Mouse (Mus musculus): ENCODE data around the gene Psg17. TPM values are rescaled to one million over a fixed set of nuclear protein-coding genes. Genes with fewer than 3 reads are reported as not detected.
"Not testable (repeated sequence)": the region's sequence is repeated elsewhere in the genome, so short reads cannot be mapped to it uniquely, and the experiment has no call there.

Psg17 gene
- polyA plus RNA-seq, 1 experiment from 2014 or later: not detected

GRCm38 (mm10) chr7:18828592-18828991 is 7.2 kb upstream of the Psg17 start:
- DNase-seq (ENCODE audit: low spot score): no peak

DNA sequence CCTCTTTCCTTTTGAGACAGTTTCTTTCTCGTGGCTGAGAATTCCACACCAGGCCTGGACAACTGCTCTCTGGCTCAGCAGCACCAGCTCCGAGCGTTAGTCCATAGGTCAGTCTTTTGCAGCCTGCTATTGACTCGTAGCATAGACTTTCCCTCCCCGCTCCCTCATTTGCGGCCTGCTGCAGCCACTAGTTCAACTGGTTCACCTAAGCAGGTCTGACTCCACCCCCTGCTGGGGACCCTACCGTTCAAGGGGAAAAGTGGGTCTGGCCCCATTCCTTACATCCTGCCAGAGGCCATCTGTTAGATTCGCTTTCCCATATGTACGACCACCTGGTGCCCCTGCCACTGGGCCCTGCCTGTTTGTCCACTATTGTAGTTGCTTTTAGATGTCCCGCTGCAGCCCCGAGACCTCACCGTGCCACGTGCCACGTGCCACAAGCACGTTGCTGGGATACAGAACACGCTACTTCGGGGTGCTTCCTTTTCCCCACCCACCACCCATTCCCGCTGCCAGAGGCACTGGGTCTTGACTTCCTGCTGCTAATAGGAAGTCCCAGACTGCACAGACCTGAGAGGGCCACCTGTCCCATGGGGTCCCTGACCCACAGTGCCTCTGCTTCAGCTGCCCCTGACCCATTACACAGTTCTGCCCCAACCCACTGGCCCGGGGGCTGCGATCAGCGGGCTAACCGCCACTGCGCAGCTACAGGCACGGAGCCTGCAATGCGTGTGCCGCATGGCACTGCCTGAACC is 6.6 kb upstream of the Psg17 start:
- H3K27me3 ChIP-seq (replicated peaks; ENCODE audit: low read depth, poor library complexity, severe bottlenecking): no peaks in the 10 kb centered on the region
- H3K4me1 ChIP-seq: peaks cover 4% of the 10 kb centered on the region; the same call in 1 of the 2 replicates
- H3K9me3 ChIP-seq: no peaks in the 10 kb centered on the region
- no peaks in the 10 kb centered on the region for H3K36me3 ChIP-seq (replicated peaks)
- 61% methylated on average over 26 of the region's 26 CpGs for WGBS
- H3K27ac ChIP-seq (replicated peaks): 0 out of 2 replicates have a peak overlapping the region, but pooled peaks have one; percentile 24
- no peak overlapping the region for H3K4me3 ChIP-seq
- DNase-seq (ENCODE audit: low spot score): no peak

More at GRCm38 (mm10) chr7:18828592-18828991, 7.2 kb upstream of the Psg17 start:
- no peaks in the 10 kb centered on the region for H3K27me3 ChIP-seq (replicated peaks; ENCODE audit: low read depth, poor library complexity, severe bottlenecking)
- no peaks in the 10 kb centered on the region for H3K36me3 ChIP-seq (replicated peaks)
- 60% methylated on average over 9 of the region's 9 CpGs for WGBS
- H3K27ac ChIP-seq (replicated peaks): no peak overlapping the region
- H3K9me3 ChIP-seq: no peaks in the 10 kb centered on the region; the same call in 1 of the 2 replicates
- peaks cover 4% of the 10 kb centered on the region; the same call in 1 of the 2 replicates for H3K4me1 ChIP-seq
- H3K4me3 ChIP-seq: no peak overlapping the region

- Histone ChIP-seq H3K36me3 (replicated peaks) (no peaks in the 10 kb centered on the region), H3K4me1 (no peaks in the 10 kb centered on the region), H3K27ac (replicated peaks) (no peak overlapping the region), H3K27me3 (replicated peaks; ENCODE audit: low read depth, poor library complexity, severe bottlenecking) (no peaks in the 10 kb centered on the region), H3K4me3 (no peak overlapping the region), H3K9me3 (no peaks in the 10 kb centered on the region)
- 87% methylated on average over 9 of the region's 9 CpGs for WGBS
- DNase-seq (ENCODE audit: low spot score): no peak
These were observed 3.1 kb downstream of the Psg17 start for GRCm38 (mm10) chr7:18818301-18818700.

DNA sequence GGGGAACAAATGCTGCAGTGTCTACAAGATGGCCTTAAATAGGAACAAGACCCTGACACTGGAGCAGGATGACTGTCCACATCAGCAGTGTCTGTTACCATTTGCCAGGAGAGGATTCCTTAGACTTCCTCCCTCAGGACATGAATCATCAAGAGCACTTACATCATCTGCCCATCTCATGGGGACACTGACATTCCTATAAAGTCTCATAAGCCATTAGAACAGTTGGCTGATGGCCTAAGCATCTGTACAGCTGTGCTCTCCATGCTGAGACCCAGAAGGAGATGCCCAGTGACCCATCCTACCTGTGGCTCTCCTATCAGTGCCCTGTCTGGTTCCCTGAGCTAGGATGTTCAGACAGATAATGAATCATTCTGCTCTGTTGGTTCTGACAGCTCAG is 17.9 kb downstream of the Psg17 start:
- H3K27me3 ChIP-seq (replicated peaks; ENCODE audit: low read depth, poor library complexity, severe bottlenecking): no peaks in the 10 kb centered on the region
- H3K4me3 ChIP-seq: no peak overlapping the region
- no peaks in the 10 kb centered on the region for H3K9me3 ChIP-seq
- DNase-seq (ENCODE audit: low spot score): no peak
- H3K27ac ChIP-seq (replicated peaks): no peak overlapping the region
- H3K36me3 ChIP-seq (replicated peaks): no peaks in the 10 kb centered on the region
- H3K4me1 ChIP-seq: no peaks in the 10 kb centered on the region

DNA sequence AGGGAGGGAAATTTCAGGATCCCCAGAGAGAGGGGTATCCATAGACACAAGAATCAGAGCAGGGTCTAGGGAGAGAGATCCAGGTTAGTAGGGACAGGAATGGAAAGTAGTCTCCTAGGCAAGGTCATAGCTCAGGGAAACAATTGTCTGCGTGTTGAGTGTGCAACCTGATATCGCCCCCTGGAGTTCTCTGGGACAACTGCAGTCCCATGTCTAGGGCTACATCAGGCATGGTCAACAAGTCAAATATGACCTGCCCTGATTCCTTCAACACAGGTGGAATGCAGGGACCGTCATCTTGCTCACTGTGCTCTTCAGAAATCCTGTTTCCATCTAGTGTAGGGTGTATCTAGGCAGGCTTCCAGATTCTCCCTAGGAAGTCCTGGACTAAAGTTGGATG is 22.3 kb downstream of the Psg17 start:
- WGBS: 50% methylated on average over 3 of the region's 3 CpGs
- H3K36me3 ChIP-seq (replicated peaks): no peaks in the 10 kb centered on the region
- DNase-seq (ENCODE audit: low spot score): no peak

DNA sequence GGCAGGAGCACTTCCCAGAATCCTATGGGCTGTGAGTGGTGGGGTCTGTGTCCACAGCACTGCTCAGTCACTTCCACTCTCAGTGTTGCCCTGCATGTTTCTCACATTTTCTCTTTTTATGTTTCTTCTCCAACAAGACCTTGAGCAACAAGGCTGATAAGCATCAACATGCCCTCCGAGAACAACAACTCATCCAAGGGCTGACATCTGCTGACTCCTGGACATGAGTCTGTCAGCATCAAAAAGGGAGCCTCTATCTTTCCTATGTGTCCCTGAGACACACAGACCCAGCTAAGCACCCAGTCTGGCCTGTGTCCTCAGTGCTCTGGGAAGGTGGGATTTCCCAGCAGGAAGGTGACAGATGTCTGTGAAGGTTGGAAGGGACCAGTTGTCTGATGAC is 23.0 kb downstream of the Psg17 start, which contains the start of gene Psg19:
Psg19 (minus strand) TSS at position 101 of the 400 bp plus-strand sequence.
- Histone ChIP-seq H3K9me3 (no peaks in the 10 kb centered on the region), H3K4me1 (no peaks in the 10 kb centered on the region), H3K27ac (replicated peaks) (no peak within 1 kb of the TSS), H3K36me3 (replicated peaks) (no peaks in the 10 kb centered on the region), H3K27me3 (replicated peaks; ENCODE audit: low read depth, poor library complexity, severe bottlenecking) (no peaks in the 10 kb centered on the region), H3K4me3 (no peak within 1 kb of the TSS)
- DNase-seq (ENCODE audit: low spot score): no peak
- WGBS: 90% methylated on average over 1 of the region's 1 CpGs

More for the DNA sequence above, 22.3 kb downstream of the Psg17 start:
- Histone ChIP-seq H3K4me3 (no peak overlapping the region), H3K9me3 (no peaks in the 10 kb centered on the region), H3K27ac (replicated peaks) (no peak overlapping the region), H3K27me3 (replicated peaks; ENCODE audit: low read depth, poor library complexity, severe bottlenecking) (no peaks in the 10 kb centered on the region), H3K4me1 (no peaks in the 10 kb centered on the region)

- not testable (repeated sequence) for H3K4me3 ChIP-seq; H3K4me1 ChIP-seq; H3K27ac ChIP-seq (replicated peaks); DNase-seq (ENCODE audit: low spot score); H3K9me3 ChIP-seq; H3K27me3 ChIP-seq (replicated peaks; ENCODE audit: low read depth, poor library complexity, severe bottlenecking); H3K36me3 ChIP-seq (replicated peaks)
These were observed 30.7 kb downstream of the Psg17 start for GRCm38 (mm10) chr7:18790671-18791070.

DNA sequence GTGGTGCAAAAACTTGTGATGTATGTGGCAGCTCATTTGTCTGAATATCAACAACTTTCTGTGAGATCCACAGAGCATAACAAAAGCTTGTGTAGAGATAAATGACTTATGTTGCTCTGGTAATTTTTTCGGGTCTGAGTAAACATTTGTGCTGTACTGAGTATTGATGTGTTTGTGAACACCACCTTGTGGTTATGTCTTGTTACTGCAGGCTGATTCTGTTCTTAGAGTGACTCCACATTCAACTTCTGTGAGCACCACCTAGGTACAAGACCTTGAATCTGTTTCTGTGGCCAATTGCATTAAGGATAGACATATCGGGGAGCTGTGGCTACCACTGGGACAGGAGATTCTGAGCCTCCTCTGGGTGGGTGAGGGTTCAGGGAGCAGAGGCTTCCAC is 40.1 kb downstream of the Psg17 start:
- not testable (repeated sequence) for H3K27ac ChIP-seq (replicated peaks); H3K36me3 ChIP-seq (replicated peaks); H3K27me3 ChIP-seq (replicated peaks; ENCODE audit: low read depth, poor library complexity, severe bottlenecking); DNase-seq (ENCODE audit: low spot score); H3K9me3 ChIP-seq; H3K4me3 ChIP-seq; H3K4me1 ChIP-seq
- WGBS: 49% methylated on average over 2 of the region's 2 CpGs

- DNase-seq (ENCODE audit: low spot score): no peak
- Histone ChIP-seq H3K27me3 (replicated peaks; ENCODE audit: low read depth, poor library complexity, severe bottlenecking) (no peaks in the 10 kb centered on the region), H3K4me3 (no peak overlapping the region), H3K4me1 (no peaks in the 10 kb centered on the region), H3K27ac (replicated peaks) (no peak overlapping the region), H3K36me3 (replicated peaks) (no peaks in the 10 kb centered on the region), H3K9me3 (0 out of 2 replicates have a peak, but pooled peaks cover 2% of the 10 kb centered on the region)
These were observed 42.0 kb downstream of the Psg17 start for GRCm38 (mm10) chr7:18779337-18779781.

Other genes with a start within 250 kb of the Psg17 start
- gene Psg23, start 205.1 kb downstream of the Psg17 start, polyA plus RNA-seq (2016; fragmentation: Nextera tagmentation; extraction: Ambion mirVana): not detected in 2 replicates
- not detected in 2 replicates for gene Psg21, start 164.9 kb downstream of the Psg17 start, polyA plus RNA-seq (2016; fragmentation: Nextera tagmentation; extraction: Ambion mirVana)
- not detected in 2 replicates for gene Psg20, start 135.4 kb downstream of the Psg17 start, polyA plus RNA-seq (2016; fragmentation: Nextera tagmentation; extraction: Ambion mirVana)
- gene Psg22, start 103.5 kb downstream of the Psg17 start, polyA plus RNA-seq (2016; fragmentation: Nextera tagmentation; extraction: Ambion mirVana): not detected in 2 replicates
- gene Psg19, start 23.1 kb downstream of the Psg17 start, polyA plus RNA-seq (2016; fragmentation: Nextera tagmentation; extraction: Ambion mirVana): not detected in 2 replicates
- gene Mill2, start 18.4 kb upstream of the Psg17 start, polyA plus RNA-seq (2016; fragmentation: Nextera tagmentation; extraction: Ambion mirVana): not detected in 2 replicates
- gene Pglyrp1, start 49.7 kb upstream of the Psg17 start, polyA plus RNA-seq (2016; fragmentation: Nextera tagmentation; extraction: Ambion mirVana): 0.69 and 0.70 TPM in 2 replicates
- 30.9 and 34.8 TPM in 2 replicates for gene Ccdc61, start 88.8 kb upstream of the Psg17 start, polyA plus RNA-seq (2016; fragmentation: Nextera tagmentation; extraction: Ambion mirVana)
- 0.98 and 1.5 TPM in 2 replicates for gene Nova2, start 104.3 kb upstream of the Psg17 start, polyA plus RNA-seq (2016; fragmentation: Nextera tagmentation; extraction: Ambion mirVana)
- gene Nanos2, start 165.8 kb upstream of the Psg17 start, polyA plus RNA-seq (2016; fragmentation: Nextera tagmentation; extraction: Ambion mirVana): not detected in 2 replicates
- gene Mypop, start 169.6 kb upstream of the Psg17 start, polyA plus RNA-seq (2016; fragmentation: Nextera tagmentation; extraction: Ambion mirVana): 4.0 and 4.1 TPM in 2 replicates
- 25.0 and 25.7 TPM in 2 replicates for gene Irf2bp1, start 182.4 kb upstream of the Psg17 start, polyA plus RNA-seq (2016; fragmentation: Nextera tagmentation; extraction: Ambion mirVana)
- gene Foxa3, start 201.9 kb upstream of the Psg17 start, polyA plus RNA-seq (2016; fragmentation: Nextera tagmentation; extraction: Ambion mirVana): not detected in 2 replicates
- gene Sympk, start 202.8 kb upstream of the Psg17 start, polyA plus RNA-seq (2016; fragmentation: Nextera tagmentation; extraction: Ambion mirVana): 43.4 and 45.2 TPM in 2 replicates
- not detected in 2 replicates for gene Rsph6a, start 233.1 kb upstream of the Psg17 start, polyA plus RNA-seq (2016; fragmentation: Nextera tagmentation; extraction: Ambion mirVana)

All from embryonic facial prominence, embryonic 10.5 days (tissue).